Mouse (Mus musculus) layer of hippocampus, adult 9-11 months (tissue): ENCODE results near the gene Cx3cr1.
A peak's percentile ranks its signal among the peaks of the same experiment; 100 is the strongest.
"Not testable (repeated sequence)": the region's sequence is repeated elsewhere in the genome, so short reads cannot be mapped to it uniquely, and the experiment has no call there.

ENCODE experiments used
- DNase-seq: peaks from one replicate; pipeline ENCODE4 v3.0.0; 2022

Gene Cx3cr1

DNA sequence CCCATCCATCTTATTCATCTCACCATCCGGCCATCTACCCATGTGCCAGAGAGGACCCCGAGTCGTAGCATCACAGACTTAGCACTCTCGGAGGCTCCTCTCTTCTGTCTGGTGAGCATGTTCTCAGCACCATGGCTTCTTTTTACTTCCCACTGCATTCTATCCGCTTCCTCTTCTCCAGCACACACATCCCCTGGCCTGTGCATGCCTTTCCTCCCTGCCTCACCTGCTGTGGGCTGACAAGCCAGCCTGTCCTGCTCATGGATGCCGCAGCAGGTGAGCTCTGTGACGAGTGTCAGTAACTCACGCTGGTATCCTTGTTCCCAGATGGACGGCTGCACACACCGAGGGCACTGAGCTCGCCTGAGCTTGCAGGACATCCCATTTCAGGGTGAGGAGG, at the start of gene Cx3cr1:
Gene Cx3cr1, minus strand, starts transcription at position 101 of the 400 bp plus-strand sequence.
- DNase-seq, result no peak

- no peak for DNase-seq
Observed at GRCm38 (mm10) chr9:120118212-120118611, 48.5 kb upstream of the Cx3cr1 start.

- peak; percentile 47 for DNase-seq
Observed at GRCm38 (mm10) chr9:120116184-120116624, 46.5 kb upstream of the Cx3cr1 start.

GRCm38 (mm10) chr9:120115580-120115979, 45.9 kb upstream of the Cx3cr1 start:
- DNase-seq, result no peak

GRCm38 (mm10) chr9:120114789-120115151, 45.1 kb upstream of the Cx3cr1 start:
- no peak for DNase-seq

GRCm38 (mm10) chr9:120114051-120114788, 44.5 kb upstream of the Cx3cr1 start:
- DNase-seq, result no peak

DNA sequence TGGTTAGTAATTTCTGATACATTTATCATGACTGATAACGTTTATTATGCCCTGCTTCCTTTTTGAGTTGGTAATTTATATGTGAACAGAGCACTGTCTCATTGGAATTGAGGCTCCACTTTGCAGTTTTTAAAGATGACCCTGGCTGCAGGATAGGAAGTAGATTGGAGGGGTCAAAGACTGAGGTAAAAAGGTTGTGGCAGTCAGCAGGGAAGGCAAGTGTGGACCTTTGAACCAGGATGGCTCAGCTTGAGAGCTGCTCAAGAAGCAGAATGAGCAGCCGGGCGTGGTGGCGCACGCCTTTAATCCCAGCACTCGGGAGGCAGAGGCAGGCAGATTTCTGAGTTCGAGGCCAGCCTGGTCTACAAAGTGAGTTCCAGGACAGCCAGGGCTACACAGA, 43.8 kb upstream of the Cx3cr1 start:
- no peak for DNase-seq

- no peak for DNase-seq
Observed at GRCm38 (mm10) chr9:120112472-120112871, 42.8 kb upstream of the Cx3cr1 start.

DNA sequence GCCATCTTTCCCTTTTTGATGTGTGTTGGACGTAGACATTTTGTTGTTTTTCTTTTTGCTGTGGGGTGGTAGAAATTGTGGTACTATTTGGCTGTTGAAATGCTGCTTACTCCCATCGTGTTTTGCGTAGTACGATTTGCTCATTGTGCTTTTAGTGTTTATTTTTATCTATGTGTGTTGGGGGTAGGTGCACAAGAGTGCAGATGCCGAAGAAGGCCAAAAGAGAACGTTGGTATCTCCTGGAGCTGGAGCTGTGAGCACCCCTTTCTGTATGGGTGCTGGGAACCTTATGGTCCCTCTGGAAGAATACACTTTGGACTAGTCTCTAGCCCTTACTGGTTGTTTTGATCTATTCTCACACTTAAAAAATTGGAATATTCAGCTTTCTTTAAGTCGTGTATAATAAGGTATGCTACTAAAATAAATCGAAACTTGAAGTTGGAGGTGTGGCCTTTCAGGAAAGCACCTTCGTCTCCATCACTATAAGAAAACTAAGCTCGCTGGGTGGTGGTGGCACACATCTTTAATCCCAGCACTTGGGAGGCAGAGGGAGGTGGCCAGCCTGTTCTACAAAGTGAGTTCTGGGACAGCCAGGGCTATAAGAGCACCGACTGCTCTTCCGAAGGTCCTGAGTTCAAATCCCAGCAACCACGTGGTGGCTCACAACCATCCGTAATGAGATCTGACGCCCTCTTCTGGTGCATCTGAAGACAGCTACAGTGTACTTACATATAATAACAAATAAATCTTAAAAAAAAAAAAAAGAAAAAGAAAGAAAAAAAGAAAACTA, 41.7 kb upstream of the Cx3cr1 start:
- no peak for DNase-seq

DNA sequence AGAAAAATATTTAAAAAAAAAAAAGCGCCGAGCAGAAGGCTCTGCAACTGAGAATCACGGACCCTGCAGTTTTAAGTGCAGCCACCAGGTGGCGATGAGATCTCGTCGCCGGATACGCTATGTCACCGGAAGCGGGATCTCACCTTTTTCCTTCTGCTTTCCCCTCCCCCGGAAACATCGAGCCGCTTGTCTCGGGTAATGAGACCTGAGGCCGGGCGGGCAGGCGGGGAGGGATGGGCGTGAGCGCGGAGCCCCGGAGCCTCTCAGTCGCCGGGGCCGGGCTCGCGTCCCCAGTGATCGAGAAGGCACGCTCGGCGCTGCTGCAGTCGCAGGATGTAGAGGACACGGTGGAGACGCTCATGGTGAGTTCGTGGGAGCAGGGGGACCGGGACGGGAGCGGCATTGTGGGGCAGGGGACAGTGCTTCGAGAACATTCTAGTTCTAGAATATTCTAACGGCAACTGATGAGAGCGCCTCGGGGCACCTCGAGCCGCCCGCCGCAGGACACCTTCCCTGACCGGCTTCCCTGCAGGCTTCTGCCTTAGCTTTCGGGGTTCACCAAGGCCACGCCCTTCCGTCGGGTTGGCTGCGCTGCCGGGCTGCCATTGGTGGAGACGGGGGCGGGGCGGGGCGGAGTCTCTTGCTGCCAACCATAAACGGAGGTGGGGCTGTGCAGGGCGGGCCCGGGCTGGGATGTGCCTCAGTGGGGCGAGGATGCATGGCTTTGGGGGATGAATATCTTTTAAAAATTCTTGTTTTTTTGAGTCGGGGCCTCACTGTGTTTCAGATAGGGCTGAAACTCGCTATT, 40.7 kb upstream of the Cx3cr1 start, which contains the start of gene Slc25a38:
Gene Slc25a38, plus strand, starts transcription at position 164 of the 808 bp plus-strand sequence.
- peak; percentile 98 for DNase-seq

GRCm38 (mm10) chr9:120108953-120109352, 39.3 kb upstream of the Cx3cr1 start:
- not testable (repeated sequence) for DNase-seq

- DNase-seq, result no peak
Observed at GRCm38 (mm10) chr9:120101165-120101564, 31.5 kb upstream of the Cx3cr1 start.

DNA sequence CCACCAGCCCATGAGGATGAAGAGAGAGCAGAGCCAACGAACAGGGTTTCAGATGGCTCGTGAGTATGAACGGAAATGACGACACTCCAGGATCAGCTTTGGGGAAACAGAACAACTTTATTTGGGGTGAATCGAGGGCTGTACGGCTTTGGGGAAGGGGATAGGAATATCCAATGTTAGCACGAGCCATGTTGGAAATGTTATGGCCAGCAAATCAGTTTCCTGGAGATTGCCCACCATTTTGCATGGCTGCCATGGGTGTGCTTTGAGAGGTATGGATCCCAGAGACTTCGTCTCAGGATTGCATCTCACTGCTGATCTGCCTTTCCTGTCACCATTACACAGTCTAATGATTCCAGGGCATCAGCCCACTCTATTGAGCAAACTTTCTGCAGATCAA, 29.6 kb upstream of the Cx3cr1 start:
- DNase-seq, result no peak

DNA sequence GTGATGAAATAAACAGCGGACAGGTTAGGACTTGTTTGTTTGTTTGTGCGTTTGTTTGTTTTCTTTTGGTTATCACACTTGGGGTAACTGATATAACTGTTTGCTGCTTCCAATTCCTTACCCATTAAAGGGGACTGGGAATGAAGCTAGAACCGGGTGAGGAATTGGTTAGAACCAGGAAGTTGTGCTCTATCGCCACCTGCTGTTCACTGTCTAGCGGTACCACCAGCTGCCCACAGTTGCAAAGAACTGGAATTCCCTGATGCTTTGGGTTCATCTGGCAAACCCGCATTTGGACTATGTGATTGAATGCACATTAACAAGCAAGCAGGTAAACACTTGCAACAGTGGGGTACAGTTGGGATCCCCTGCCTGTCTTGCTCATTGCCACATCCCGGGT, 29.0 kb upstream of the Cx3cr1 start:
- no peak for DNase-seq

DNA sequence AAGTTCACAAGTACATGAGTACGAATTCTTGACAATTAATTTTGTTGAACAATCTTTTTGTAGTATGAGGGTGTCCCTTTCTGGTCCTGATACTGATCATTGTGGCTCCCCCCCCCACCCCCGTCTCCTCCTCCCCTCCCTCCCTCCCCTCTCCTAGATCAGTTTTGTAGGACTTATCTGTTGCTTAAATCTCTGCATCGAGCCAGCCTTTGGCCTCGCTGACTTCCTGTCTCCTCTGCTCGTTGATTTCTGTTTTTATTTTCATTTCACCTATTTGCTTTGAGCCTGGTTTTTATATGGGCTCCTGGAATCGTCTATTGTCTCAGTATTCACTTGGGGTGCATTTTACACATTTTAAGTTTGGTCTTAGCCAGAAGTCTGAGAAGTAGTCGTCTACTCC, 26.2 kb upstream of the Cx3cr1 start:
- no peak for DNase-seq

GRCm38 (mm10) chr9:120093701-120094100, 24.0 kb upstream of the Cx3cr1 start:
- no peak for DNase-seq

DNA sequence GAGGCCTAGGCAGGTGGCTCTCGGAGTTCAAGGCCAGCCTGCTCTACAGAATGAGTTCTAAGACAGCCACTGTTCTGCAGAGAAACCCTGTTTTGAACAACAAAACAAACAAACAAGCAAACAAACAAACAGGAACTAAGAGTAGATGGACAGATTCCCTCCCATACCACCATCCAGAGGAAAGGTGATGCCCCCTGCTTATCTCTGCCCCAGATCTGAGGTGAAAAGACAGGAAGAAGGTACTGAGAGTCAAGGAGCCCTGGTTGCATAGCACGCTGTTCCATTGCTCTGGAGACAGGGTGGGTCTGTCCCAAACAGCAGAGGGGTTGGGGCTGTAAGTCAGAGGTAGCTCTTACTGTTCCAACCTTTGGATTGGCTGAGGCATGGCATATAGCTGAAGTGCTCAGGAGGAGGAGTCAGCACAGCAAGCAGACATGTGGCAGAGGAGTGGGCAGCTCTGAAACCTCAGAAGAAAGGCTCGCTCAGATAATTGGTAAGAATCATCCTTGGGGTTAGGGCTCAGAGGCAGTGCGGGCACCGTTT, 22.1 kb upstream of the Cx3cr1 start, which contains the start of gene Ccr8:
Gene Ccr8, plus strand, starts transcription at position 419 of the 543 bp plus-strand sequence.
- no peak for DNase-seq

DNA sequence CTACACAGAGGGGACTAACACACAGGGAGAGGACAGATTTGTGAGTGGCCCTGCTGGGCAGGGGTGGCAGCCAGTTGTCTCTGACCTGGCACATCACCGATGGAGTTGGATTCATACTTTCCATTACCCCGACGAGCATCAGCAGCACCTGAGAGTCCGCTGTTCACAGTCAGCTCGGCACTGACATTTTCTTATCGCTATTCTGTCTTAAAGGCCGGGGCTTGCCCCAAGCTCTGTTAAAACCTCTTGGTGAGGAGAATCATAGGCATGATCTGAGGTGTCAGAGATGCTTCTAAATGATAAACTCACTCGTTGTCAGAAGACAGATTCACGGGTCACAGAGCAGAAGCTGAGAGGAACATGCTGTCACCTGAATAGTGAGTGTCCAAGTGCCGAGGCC, 21.4 kb upstream of the Cx3cr1 start:
- no peak for DNase-seq

- DNase-seq, result no peak
Observed at GRCm38 (mm10) chr9:120089125-120089524, 19.4 kb upstream of the Cx3cr1 start.

DNA sequence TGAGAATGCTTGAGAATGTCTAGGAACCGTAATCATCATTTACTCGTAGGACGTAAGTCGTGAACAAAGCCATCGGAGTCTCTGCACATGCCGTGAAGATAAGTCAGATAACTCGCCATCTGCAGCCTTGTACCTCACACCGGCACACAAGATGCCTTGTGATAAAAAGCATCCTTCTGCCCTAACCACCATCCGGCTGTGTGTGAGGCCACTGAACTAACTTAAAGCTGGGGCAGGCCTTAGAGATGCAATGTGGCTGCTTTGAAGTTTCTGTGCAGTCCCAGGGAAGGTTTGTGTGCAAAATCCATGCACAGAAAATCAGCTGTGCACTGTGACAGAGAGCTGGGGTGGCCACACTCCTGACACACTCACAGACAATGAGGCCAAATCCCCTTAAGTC, 14.7 kb upstream of the Cx3cr1 start:
- no peak for DNase-seq

- no peak for DNase-seq
Observed at GRCm38 (mm10) chr9:120083158-120083894, 13.6 kb upstream of the Cx3cr1 start.

DNA sequence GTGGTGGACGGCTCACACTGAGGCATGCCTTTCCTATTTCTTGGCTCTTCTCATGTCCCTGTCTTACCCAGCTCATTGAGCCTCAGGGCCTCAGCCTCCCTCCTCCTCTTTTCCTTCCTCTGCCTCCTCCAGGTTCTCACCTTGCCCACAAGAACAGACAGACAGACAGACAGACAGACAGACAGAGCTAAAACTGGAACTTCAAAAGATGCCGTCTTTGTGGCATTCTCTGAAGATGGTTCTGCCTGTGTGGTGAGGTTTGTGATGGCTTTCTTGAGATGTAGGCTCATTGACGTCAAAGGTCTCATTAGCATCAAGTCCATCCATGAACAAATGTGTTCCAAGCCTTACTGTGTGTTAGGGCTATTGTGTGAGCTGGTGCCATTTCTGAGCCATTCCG, 13.0 kb upstream of the Cx3cr1 start:
- DNase-seq, result no peak
